Mouse (Mus musculus) liver, embryonic 12.5 days (tissue): ENCODE measurements at regions not wholly inside any gene's neighbourhood (a gene's known extent, or its start where the extent isn't known, plus 50 kb on each side); places are given as distances from the start of the nearest gene placed in this dataset.

Experiments used
- ATAC-seq: fragments of 200-750 bp; cut with Nextera tagmentation; 2 replicates; pipeline ENCODE4 v1.8.0; 2017; ENCODE audit warnings: moderate number of reproducible peaks, mild to moderate bottlenecking, moderate library complexity
- H3K27ac ChIP-seq: fragments of 300-500 bp; sonication (generic); 2 replicates; pipeline ENCODE4 v1.5.1; 2016; ENCODE audit warnings: mild to moderate bottlenecking
- H3K27me3 ChIP-seq: fragments of 300-500 bp; sonication (generic); replicated peaks from 2 replicates; pipeline ENCODE4 v1.6.1; 2016; ENCODE audit warnings: mild to moderate bottlenecking, moderate library complexity
- H3K36me3 ChIP-seq: fragments of 300-500 bp; sonication (generic); 2 replicates; pipeline ENCODE4 v1.6.1; 2016; ENCODE audit warnings: mild to moderate bottlenecking, moderate library complexity
- H3K4me1 ChIP-seq: fragments of 300-500 bp; sonication (generic); 2 replicates; pipeline ENCODE4 v1.6.1; 2016
- H3K4me2 ChIP-seq: fragments of 300-500 bp; sonication (generic); 2 replicates; pipeline ENCODE4 v1.6.1; 2016; ENCODE audit warnings: mild to moderate bottlenecking, moderate library complexity
- H3K4me3 ChIP-seq: fragments of 300-500 bp; sonication (generic); 2 replicates; pipeline ENCODE4 v1.5.1; 2016; ENCODE audit warnings: mild to moderate bottlenecking, moderate library complexity
- H3K9ac ChIP-seq: fragments of 300-500 bp; sonication (generic); 2 replicates; pipeline ENCODE4 v1.6.1; 2016; ENCODE audit warnings: mild to moderate bottlenecking, moderate library complexity
- H3K9me3 ChIP-seq: fragments of 300-500 bp; sonication (generic); replicated peaks from 2 replicates; pipeline ENCODE4 v1.6.1; 2016; ENCODE audit warnings: mild to moderate bottlenecking, moderate library complexity
- WGBS: fragments of 180-500 bp; shearing (Covaris S2); methylation state at CpG from one replicate; pipeline ENCODE4 v1.1.7; 2016; ENCODE audit not compliant: insufficient replicate concordance; 5-methylcytosine and 5-hydroxymethylcytosine counted together

GRCm38 (mm10) chr3:62159031-62159430 is 179.1 kb upstream of the Arhgef26 start:
- no peak overlapping the region for H3K9ac ChIP-seq
- no peaks in the 10 kb centered on the region for H3K4me1 ChIP-seq
- H3K4me3 ChIP-seq, result no peak overlapping the region
- peak; percentile 100 for ATAC-seq
- no peak overlapping the region for H3K4me2 ChIP-seq
- 55% methylated on average over 22 of the region's 22 CpGs for WGBS
- H3K36me3 ChIP-seq, result no peaks in the 10 kb centered on the region
- peaks cover 16% of the 10 kb centered on the region for H3K9me3 ChIP-seq
- H3K27ac ChIP-seq, result no peak overlapping the region
- H3K27me3 ChIP-seq, result no peaks in the 10 kb centered on the region

DNA sequence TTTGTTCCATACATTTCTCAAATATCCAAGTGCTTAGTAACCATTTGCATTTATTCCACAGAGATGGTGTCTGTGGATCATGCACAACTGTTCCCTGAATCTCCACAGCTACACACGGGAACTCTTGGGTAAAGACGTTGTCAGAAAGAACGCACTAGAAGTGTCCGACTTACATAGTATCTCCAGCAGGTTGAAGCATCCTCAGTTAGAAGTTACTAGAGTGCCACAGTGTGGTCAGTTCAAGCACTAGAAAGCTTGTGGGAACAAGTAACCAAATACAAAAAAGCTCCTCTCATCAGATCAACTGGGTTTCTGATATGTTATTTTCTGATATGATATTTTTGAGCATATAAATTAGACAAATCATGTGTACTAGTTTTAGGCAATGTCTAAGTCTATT is 167.5 kb upstream of the Arhgef26 start:
- Histone ChIP-seq H3K36me3 (no peaks in the 10 kb centered on the region), H3K4me1 (no peaks in the 10 kb centered on the region), H3K27me3 (no peaks in the 10 kb centered on the region), H3K27ac (no peak overlapping the region), H3K4me2 (no peak overlapping the region), H3K9ac (no peak overlapping the region), H3K9me3 (no peaks in the 10 kb centered on the region), H3K4me3 (no peak overlapping the region)
- no peak for ATAC-seq
- WGBS, result 66% methylated on average over 4 of the region's 4 CpGs

DNA sequence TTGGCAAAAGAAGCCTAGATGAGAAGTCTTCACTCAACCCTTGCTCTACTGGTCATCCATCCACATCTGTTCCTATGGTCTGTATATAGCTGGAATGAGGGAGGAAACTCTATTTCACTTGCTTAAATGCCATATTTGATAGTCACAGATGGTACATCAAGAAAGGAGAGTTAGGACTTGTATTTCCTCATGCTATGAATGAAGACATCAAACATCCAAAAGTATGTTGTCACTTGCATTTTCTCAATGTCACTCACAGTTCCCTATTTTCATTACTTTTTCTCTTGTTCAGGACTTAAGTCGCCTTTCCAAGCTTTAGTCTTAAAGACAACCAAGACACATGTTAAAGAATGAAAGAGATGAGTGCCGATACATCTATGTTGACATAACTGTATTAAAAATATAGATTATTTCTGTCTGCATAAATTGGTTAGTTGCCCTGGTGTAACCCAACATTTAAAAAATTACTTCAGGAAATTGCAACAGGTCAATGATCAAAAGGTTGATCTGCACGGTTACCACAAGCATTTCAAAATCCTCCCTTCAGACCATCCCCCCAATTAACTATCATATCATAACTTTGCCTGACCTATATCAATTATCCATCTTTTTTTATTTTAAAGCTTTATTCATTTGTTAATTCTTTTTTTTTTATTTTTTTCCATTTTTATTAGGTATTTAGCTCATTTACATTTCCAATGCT is 150.2 kb upstream of the Arhgef26 start:
- 72% methylated on average over 3 of the region's 3 CpGs for WGBS
- Histone ChIP-seq H3K4me2 (no peak overlapping the region), H3K27me3 (no peaks in the 10 kb centered on the region), H3K9me3 (no peaks in the 10 kb centered on the region), H3K9ac (no peak overlapping the region), H3K36me3 (no peaks in the 10 kb centered on the region), H3K4me3 (no peak overlapping the region), H3K27ac (no peak overlapping the region), H3K4me1 (no peaks in the 10 kb centered on the region)
- ATAC-seq, result no peak

DNA sequence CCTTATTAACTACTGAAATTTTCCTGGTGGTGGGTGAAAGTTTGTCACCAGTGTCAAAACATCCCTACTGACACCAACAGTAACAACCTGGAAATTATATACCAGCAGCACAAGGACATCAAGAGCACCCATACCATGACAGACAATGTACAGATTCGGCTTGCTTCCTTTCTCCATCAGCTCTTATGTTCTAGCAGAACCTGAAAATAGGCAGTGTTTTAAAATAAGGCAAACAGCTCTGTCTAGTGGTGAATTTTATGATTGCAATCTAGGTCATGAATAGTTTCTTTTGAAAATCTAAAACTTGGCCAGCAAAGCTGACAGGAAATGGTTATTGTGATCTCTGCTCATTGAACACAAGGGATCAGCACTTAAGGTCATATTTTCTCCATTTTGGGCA is 145.7 kb upstream of the Arhgef26 start:
- ATAC-seq, result no peak
- Histone ChIP-seq H3K27ac (no peak overlapping the region), H3K9ac (no peak overlapping the region), H3K27me3 (no peaks in the 10 kb centered on the region), H3K4me2 (no peak overlapping the region), H3K4me3 (no peak overlapping the region), H3K36me3 (no peaks in the 10 kb centered on the region), H3K9me3 (no peaks in the 10 kb centered on the region), H3K4me1 (no peaks in the 10 kb centered on the region)
- 45% methylated on average over 1 of the region's 1 CpGs for WGBS

DNA sequence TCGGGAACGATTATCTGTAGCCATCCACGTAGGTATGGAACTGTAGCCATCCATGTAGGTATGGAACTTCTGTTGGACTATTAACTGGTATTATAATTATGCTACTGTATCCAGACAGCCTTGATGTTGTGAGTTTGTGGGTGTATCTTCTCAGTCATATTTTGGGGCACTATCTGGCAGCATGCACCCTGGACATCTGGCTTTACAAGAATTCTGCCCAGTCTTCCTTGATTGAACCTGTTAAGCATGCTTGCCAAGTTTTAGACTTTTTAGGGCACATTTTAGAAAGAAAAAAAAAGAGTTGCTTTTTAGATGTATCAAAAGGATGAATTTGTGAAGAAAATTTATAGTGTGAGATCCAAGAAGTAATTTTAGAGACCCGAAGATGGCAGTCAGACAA is 143.7 kb upstream of the Arhgef26 start:
- no peaks in the 10 kb centered on the region for H3K36me3 ChIP-seq
- H3K27me3 ChIP-seq, result no peaks in the 10 kb centered on the region
- no peak overlapping the region for H3K4me2 ChIP-seq
- H3K4me3 ChIP-seq, result no peak overlapping the region
- 77% methylated on average over 4 of the region's 4 CpGs for WGBS
- H3K9ac ChIP-seq, result no peak overlapping the region
- ATAC-seq, result no peak
- no peaks in the 10 kb centered on the region for H3K9me3 ChIP-seq
- H3K4me1 ChIP-seq, result no peaks in the 10 kb centered on the region
- no peak overlapping the region for H3K27ac ChIP-seq

DNA sequence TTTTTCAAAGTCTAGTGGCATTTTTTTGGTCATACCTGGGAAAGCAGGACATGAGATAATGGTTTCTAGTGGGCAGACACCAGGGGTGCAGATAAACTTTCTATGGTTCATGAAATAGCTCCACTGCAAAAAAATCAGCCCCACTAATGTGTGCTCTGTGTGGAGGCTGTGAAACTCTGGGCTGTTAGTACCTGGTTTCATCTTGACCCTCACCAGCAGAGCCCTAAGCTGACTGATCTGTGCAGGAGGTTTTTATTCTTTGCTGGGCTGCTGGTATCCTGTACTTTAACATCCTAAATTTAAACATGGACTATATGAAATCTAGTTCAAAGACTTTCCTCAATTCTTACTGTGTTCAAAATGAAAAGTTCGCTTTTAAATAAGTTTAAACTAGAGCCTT is 141.5 kb upstream of the Arhgef26 start:
- Histone ChIP-seq H3K4me3 (no peak overlapping the region), H3K27ac (no peak overlapping the region), H3K27me3 (no peaks in the 10 kb centered on the region), H3K9me3 (no peaks in the 10 kb centered on the region), H3K4me1 (no peaks in the 10 kb centered on the region), H3K36me3 (no peaks in the 10 kb centered on the region), H3K9ac (no peak overlapping the region), H3K4me2 (no peak overlapping the region)
- 54% methylated on average over 1 of the region's 1 CpGs for WGBS
- no peak for ATAC-seq

GRCm38 (mm10) chr3:62215806-62216205 is 122.3 kb upstream of the Arhgef26 start:
- Histone ChIP-seq H3K36me3 (no peaks in the 10 kb centered on the region), H3K27me3 (no peaks in the 10 kb centered on the region), H3K9ac (no peak overlapping the region), H3K4me3 (no peak overlapping the region), H3K4me1 (no peaks in the 10 kb centered on the region), H3K27ac (no peak overlapping the region), H3K4me2 (no peak overlapping the region), H3K9me3 (0 out of 2 replicates have a peak, but pooled peaks cover 5% of the 10 kb centered on the region)
- no peak for ATAC-seq

GRCm38 (mm10) chr3:62217335-62217734 is 120.8 kb upstream of the Arhgef26 start:
- H3K4me2 ChIP-seq, result no peak overlapping the region
- H3K4me3 ChIP-seq, result no peak overlapping the region
- WGBS, result 65% methylated on average over 1 of the region's 1 CpGs
- H3K4me1 ChIP-seq, result no peaks in the 10 kb centered on the region
- H3K9me3 ChIP-seq, result 0 out of 2 replicates have a peak, but pooled peaks cover 5% of the 10 kb centered on the region
- no peak overlapping the region for H3K27ac ChIP-seq
- H3K9ac ChIP-seq, result no peak overlapping the region
- H3K36me3 ChIP-seq, result no peaks in the 10 kb centered on the region
- ATAC-seq, result no peak
- no peaks in the 10 kb centered on the region for H3K27me3 ChIP-seq

- Histone ChIP-seq H3K4me1 (no peaks in the 10 kb centered on the region), H3K4me3 (no peak overlapping the region), H3K36me3 (no peaks in the 10 kb centered on the region), H3K27ac (no peak overlapping the region), H3K4me2 (no peak overlapping the region), H3K9me3 (no peaks in the 10 kb centered on the region), H3K27me3 (no peaks in the 10 kb centered on the region), H3K9ac (no peak overlapping the region)
- ATAC-seq, result no peak
- 56% methylated on average over 2 of the region's 2 CpGs for WGBS
These were observed 110.4 kb upstream of the Arhgef26 start for GRCm38 (mm10) chr3:62227697-62228096.

DNA sequence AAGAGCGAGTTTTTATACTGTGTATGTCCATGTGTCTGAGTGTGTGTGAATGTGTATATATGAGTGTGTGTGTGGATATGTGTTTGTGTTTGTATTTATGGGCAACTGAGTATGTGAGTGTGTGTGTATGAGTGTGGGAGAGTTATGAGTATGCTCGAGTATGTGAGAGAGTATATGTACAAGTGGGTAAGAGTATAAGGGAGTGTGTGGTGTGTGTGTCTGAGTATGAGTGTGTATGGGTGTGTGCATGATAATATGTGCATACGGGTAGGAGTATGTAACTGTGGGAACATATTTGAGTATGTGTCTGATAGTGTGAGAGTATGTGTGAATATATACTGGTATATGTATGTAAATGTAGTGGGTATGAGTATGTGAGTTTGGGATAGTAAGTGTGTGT is 110.0 kb upstream of the Arhgef26 start:
- Histone ChIP-seq H3K27ac (no peak overlapping the region), H3K9me3 (no peaks in the 10 kb centered on the region), H3K4me2 (no peak overlapping the region), H3K4me3 (no peak overlapping the region), H3K4me1 (no peaks in the 10 kb centered on the region), H3K27me3 (no peaks in the 10 kb centered on the region), H3K9ac (no peak overlapping the region), H3K36me3 (no peaks in the 10 kb centered on the region)
- no peak for ATAC-seq
- 52% methylated on average over 3 of the region's 3 CpGs for WGBS

DNA sequence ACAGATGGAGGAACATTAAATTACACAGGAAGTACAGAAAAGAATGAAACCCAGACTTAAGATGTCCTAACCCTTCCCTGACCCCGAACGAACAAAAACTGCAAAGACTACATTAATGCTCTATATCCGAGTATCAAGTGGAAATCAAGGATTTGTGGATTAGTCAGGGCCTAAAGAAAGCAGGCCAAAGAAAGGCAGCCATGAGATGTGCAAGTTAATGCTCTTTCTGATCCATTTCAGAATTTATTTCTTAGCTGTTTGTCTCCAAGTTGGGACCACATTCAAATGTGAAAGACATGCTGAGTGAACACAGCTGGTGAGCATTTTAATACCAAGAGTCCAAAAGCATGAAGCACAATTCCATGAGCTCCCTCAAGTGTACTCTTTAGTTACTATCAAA is 97.1 kb upstream of the Arhgef26 start:
- no peaks in the 10 kb centered on the region for H3K27me3 ChIP-seq
- no peak overlapping the region for H3K9ac ChIP-seq
- H3K27ac ChIP-seq, result no peak overlapping the region
- no peak for ATAC-seq
- WGBS, result 65% methylated on average over 3 of the region's 3 CpGs
- no peak overlapping the region for H3K4me3 ChIP-seq
- H3K4me2 ChIP-seq, result no peak overlapping the region
- no peaks in the 10 kb centered on the region for H3K36me3 ChIP-seq
- H3K4me1 ChIP-seq, result no peaks in the 10 kb centered on the region
- no peaks in the 10 kb centered on the region for H3K9me3 ChIP-seq

GRCm38 (mm10) chr3:62271703-62272102 is 66.4 kb upstream of the Arhgef26 start:
- WGBS, result 61% methylated on average over 4 of the region's 4 CpGs
- H3K36me3 ChIP-seq, result no peaks in the 10 kb centered on the region
- no peak overlapping the region for H3K4me2 ChIP-seq
- no peak overlapping the region for H3K4me3 ChIP-seq
- no peak overlapping the region for H3K9ac ChIP-seq
- H3K9me3 ChIP-seq, result no peaks in the 10 kb centered on the region
- no peaks in the 10 kb centered on the region for H3K27me3 ChIP-seq
- H3K27ac ChIP-seq, result no peak overlapping the region
- ATAC-seq, result no peak
- no peaks in the 10 kb centered on the region for H3K4me1 ChIP-seq

GRCm38 (mm10) chr3:62278279-62278678 is 59.9 kb upstream of the Arhgef26 start:
- no peak for ATAC-seq
- Histone ChIP-seq H3K27me3 (no peaks in the 10 kb centered on the region), H3K9ac (no peak overlapping the region), H3K4me1 (no peaks in the 10 kb centered on the region), H3K9me3 (no peaks in the 10 kb centered on the region), H3K27ac (no peak overlapping the region), H3K36me3 (no peaks in the 10 kb centered on the region), H3K4me3 (no peak overlapping the region), H3K4me2 (no peak overlapping the region)
- 52% methylated on average over 3 of the region's 3 CpGs for WGBS
